Mouse (Mus musculus): ENCODE data around the gene Intu.

The Intu gene

DNA sequence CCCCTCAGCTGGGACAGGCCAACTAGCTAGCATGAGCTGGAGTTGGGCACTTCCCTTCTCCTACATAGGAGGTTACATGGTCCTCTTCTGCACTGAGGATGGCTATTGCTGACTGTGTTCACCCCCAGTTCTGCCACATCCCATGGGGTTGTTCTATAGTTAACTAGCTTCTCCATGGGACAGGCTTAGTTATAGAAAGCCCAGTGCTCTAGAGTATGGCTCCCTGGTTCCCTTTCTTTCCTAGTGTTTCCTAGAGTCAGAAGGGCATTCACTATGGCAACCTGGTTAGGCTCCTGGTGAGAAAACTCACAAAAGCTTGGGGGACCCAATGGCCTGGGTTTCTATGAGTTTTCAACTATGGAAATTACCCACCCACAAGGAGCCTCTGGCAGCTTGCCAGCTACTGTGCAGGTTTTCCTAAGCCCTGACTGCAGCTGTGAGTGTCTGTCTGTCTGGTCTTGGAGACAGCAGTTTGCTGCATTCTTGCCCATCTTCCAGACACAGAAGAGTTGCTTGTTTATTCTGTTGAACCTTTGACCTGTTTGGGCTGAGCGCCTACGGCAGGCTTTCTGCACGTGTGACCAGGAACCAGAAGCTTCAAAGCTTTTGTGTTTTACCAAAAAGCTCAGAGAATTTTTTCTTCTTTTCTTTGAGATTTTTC lies 154.9 kb downstream of the Intu start:
- no peak for DNase-seq

DNA sequence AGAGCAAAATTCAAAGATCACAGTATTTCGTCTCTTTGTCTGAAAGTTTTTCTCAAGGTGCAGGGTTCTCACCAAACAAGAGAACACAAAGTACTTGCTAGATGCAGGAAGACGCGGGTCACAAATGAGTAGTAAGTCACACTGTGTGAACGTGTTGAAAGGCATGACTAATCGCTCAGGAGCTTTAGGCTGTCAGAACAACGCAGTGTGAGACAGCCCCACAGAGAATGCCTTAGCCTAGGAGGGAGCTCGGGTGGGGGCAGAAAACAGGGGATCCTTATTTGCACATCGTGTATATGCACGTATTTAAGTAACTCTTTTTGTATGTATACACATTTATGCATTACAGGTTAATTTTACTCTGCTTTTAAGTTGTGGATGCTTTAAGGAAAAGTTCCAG lies 155.8 kb downstream of the Intu start:
- DNase-seq = no peak

DNA sequence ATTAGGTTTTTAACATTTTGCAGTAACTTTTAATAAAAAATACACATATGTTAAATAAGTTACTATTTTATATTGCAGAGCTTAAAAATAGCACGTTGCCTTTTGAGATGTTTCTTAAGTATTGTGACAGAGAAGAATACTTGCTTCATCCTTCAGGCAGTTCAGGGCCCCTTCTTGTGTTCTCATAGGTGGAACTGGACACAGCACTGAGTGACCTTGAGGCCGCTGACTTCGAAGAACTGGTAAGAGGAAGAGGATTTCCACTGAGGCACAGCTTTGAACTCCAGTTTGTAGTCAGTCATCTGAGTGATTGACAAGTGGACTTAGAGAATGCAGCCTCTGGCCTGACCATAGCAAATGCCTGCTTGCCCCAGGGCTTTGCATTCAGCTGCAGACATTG lies 156.5 kb downstream of the Intu start:
- no peak for DNase-seq

DNA sequence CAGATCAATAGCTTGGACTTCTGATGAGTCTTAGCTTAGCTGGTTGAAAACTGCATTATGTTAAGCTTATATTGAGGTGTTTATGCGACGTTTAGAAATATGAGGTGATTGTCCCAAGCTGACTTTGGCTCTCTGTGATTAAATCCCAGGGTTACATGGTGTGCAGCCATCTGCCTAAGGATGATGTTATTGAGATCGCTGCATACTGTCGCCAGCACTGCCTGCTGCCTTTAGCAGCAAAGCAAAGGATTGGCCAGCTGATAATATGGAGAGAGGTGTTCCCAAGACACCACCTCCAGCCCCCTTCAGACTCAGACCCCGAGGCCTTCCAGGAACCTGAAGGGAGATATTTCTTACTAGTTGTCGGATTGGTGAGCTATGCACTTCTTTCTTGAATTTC lies 160.5 kb downstream of the Intu start:
- DNase-seq = peak; percentile 46

DNA sequence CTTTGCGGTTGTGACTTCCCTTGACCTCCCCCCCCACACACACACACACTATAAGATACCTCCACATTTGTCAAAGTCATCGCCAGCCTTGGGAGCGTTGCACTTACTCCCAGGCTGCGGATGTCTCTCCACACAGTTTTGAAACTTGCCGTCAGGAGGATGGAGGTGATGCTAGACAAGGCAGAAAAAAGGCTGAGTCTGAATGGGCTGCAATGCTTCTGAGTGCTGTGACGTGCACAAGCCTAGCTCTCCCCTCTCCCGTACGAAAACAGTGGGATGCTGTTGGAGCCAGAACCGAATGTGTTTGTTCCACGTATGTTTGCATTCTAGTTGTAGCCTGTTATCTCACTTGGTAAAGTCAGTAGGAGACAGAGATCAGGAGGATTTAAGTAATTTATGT lies 162.3 kb downstream of the Intu start:
- DNase-seq = no peak

DNA sequence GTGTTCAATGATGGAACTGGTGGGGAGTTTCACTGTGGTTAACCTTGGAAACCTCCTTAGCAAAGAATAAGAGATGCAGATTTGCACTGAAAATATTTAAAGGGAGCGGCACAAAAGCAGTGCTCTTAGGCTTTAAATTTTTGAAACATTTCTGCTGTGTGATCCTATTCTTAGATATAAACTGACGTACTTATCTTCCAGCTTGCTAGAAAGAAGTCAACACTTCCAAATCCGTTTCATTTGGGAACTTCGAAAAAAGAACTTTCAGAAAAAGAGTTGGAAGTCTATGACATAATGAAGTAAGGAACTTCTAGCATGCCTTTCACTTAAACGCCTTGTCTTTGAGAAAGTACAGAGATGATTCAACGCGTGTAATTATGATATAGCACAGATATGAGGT lies 162.9 kb downstream of the Intu start:
- DNase-seq = no peak

DNA sequence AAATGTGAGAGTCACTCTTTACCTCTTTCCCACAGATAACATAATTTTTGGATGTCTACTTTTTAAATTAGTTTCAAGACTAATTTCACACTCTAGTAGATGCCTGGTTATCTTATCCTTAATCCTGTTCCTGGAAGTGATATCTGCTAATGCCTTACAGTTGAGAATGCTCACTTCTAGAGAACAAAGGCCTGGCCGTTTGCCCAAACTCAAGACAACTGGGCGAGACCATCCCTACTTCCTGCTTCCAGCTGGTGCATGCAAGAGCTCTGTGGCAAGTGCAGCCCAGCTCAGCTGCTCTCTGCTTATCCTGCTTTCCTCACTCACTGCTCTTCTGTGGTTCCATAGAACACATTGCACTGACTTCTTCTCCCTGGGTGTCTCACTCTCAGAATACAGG lies 163.4 kb downstream of the Intu start:
- no peak for DNase-seq

DNA sequence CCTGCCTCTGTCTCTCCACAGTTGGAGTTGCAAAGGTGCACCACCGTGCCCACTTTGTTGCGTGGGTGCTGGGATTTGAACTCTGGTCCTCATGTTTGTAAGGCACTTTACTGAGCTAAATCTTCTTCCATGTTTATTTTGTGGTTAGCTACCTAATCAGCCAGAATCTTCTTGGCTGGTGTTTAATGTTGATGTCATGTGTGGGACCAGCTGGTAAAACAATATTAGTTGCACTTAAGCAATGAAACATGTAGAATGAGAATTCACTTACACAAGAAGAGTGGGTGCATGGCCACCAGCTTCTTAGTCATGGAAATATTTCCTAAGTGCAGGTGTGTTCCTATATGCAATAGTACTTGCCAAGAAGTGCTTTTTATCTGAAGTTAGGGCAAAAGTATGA lies 164.1 kb downstream of the Intu start:
- no peak for DNase-seq

DNA sequence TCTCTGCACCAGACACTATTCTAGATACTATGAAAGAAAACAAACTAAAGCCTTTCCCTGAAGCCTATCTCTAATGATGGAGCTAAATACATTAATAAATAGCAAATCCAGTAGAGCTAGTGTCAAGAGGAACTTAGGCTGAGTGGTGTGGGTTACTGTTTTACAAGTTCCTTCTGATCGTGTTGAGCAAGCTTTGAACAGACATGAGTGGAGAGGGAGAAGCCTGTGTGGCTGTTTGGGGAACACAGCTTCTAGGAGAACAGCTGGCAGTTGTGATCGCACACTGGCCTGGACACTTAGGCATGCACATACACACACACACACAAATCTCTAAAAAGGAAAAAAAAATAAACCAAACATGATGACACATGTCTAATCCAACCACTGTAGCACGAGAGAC lies 167.7 kb downstream of the Intu start:
- DNase-seq = no peak

DNA sequence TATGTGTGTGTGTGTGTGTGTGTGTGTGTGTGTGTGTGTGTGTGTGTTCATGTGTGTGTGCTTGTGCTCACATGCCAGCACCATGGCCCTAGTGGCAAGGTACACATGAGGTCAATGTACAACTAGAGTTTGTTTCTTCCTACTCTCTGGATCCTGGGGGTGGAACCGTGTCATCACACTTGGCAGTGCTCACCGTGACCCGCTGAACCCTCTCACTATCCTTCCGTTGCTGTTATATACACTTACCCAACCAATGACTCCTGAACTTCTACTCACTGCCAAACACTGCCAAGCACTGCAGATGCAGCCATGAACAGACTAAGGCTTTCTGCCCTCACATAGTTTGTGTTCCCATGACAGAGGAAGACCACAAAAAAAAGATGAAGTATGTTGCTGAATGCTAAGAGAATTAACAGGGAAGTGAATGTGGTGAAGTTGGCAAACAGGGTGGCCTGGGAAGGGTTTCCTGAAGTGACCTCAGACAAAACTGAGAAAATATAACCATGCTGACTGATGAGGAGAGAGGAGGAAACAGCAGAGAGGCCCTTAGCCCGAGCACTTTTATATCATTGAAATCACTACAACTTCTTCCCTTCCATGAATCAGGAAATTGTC lies 173.8 kb downstream of the Intu start:
- no peak for DNase-seq

DNA sequence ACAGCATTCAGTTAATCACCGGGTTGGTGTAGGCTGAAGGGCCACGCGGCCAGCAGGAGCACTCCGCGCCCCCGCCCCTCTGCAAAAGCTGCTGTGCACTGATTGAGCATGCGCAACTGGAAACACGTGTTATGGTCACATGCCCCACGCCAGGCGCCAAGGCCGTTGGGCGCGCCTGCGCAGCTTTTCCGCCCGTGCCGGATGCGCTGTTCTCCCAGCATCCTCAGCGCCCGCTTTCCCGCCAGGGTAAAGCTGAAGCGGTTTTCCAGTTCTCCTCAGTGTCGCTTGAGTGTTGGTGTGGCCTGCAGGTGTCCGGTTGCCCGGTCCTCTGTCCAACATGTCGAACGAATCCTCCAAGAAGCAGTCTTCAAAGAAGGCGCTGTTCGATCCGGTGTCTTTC lies 177.6 kb downstream of the Intu start, which contains the start of gene Slc25a31:
Gene Slc25a31 (plus strand): TSS at position 201 of the 400 bp plus-strand sequence.
- no peak for DNase-seq

DNA sequence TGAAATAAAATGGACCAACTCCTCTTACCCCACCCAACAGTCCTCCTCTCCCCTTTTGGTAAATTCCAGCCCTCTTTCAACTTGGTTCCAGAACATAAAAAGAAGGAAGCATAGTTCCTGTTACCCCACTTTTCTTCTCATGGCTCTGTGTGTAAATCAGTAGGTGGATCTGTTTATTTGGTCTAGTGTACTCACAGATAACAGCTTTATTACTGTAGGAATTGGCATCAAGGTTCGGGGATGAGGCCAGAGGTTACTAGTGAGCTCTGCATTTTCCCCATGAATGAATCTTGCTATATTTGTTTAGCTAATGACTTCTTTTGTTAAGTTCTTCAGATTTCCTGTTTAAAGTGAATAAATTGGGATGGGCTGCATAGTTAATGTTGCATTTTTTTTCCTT lies 185.0 kb downstream of the Intu start:
- DNase-seq = no peak

DNA sequence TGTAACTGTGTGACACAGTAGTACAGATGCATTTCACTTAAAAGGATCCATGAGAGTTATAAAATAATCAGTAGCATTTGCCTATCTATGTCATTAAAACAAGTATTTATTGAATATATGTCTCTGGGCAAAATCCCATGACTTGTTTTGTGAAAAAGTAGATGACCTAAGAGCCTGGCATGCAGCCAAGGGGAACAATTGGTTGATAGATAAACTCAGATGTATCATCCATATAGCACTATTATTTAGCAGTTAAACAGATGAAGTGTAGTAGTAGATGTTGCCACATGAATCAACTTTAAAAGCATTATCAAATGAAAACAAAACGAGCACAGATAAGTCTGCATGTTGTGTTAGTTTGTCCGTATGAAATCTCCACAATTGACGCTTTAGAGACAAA lies 187.9 kb downstream of the Intu start:
- DNase-seq = no peak

DNA sequence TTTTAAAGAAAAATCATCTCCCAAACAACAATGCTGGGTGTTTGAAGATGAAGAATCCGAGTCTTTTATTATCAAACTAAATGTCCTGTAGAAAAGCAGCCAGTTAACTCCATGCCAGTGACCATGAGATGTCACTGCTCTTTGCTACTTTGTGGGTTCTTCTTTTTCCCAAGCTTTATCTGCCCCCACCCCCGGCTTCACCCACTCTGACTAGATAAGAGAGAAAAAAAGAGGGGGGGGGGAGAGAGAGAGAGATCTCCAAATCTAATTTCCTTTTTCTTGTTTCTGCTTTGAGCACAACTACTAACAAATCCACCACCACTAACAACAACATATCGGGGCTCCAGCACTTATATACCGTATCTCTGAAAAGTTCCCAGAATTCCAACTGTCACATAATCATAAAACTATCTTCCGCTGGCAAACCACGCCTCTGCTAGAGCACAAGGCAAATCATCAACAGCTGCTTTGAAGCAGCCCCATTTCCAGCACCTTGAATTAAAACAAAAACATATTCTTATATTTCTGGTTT lies 207.4 kb downstream of the Intu start:
- no peak for DNase-seq

DNA sequence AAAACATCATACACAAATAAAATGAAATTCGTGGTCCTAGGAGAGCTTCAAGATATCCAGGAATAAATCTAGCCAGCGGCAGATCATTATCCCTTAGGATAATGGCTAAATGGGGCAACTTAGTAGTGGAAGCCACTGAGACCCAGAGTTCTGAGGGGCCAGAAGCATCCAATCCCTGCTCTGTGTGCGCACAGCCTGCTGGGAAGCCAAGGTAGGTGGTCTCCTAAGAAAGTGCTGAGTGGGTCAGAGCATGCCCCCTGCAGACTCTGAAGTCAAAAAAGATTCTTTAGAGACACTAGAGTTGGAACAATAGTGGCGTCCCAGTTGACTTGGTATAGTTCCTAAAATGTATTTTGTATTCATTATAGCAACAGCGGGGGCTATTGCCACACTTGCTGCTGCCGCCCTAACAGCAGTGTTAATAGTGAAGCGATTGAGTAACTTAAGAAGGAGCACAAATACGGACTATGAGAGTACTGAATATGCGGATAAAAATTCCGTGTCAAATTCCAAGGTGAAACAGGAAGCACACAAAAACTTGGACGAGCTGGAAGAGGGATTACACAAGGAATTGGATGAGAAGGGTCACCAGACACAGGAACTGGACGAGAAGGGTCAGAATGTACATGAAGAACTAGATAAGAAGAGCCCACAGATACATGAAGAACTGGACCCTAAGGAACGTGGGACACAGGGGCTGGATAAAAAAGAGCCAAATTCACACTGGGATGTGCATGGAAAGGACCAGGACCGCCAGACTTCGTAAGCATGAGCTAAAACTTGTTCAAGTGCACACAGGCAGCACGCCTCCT lies 213.1 kb downstream of the Intu start, which contains the start of gene Hspa4l:
Gene Hspa4l (plus strand): TSS at position 472 of the 812 bp plus-strand sequence.
- no peak for DNase-seq

DNA sequence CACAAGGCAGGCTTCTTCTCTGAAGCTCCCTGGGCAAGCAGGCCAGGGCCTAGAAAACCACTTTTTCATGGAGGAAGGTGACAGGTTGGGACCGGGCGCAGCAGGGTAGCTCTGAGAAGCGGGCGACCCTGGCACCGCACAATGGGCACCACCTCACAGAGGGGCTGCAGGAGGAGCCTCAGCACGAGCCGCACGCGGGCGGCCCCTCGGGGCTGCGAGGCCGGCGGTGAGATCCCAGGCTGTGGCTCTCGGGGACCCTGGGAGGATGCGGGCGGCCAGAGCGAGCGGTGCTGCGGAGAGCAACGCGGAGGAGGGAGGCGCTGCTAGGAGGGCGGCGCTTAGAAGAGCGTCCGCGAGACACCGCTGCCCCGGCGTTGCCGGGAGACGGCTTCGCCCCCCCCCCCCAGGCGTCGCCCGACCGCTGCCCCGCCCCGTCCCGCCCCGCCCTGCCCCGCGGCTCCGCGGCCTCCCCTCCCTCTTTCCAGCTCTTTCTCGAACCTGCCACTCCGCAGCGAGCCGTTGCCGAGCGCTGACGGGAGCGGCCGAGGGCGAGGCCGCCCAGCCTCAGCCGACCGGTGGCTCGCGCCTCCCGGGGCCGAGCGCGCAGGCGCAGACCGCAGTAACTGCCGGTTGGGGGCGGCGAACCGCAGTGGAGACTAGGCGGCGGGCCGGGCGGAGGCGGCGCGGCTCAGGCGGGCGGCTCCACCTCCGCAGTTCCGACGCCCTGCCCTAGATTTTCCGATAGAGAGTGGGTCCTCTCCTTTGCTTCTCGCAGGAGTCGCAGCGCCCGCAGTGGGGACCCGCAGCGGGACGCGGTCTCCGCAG lies 214.0 kb downstream of the Intu start:
- peak; percentile 94 for DNase-seq

DNA sequence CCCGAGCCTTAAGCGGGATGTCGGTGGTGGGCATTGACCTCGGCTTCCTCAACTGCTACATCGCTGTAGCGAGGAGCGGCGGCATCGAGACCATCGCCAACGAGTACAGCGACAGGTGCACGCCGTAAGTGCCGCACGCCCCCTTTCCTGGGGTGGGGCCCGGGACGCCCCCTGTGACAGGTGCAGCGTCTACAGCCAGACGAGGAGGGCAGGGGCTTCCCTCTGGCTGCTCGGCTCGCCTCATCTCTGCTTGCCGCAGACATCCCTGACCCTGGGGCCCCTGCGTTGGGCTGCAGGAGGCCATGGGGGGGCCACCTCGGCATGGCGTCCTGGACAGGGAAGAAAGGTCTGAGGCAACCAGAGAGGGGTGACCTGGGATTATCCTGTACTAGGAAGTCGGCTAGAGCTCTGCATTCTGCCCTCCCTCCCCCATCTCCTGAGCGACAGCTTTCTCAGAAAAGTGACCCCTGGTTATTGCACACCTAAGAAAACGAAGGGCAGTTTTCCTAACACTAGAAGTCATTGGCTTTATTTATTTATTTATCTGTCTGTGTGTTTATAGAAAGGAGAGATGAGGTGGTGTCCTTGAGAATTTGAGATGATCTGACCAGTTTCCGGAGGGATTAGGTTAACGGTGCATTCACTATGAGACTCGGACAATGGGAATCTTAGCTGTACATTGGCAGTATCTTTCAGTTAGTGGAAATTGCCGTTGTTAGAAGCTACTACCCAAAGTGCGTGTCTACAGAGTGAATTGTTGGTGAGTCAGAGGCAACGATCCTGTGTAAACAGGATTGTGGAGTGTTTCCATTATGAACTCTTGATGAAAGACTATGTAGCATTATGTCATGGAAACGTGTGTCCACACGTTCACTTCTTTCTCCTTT lies 214.8 kb downstream of the Intu start:
- no peak for DNase-seq
